Mouse (Mus musculus): ENCODE data around the gene Sdk1. TPM values are rescaled to one million over a fixed set of nuclear protein-coding genes. Genes with fewer than 3 reads are reported as not detected.

Gene Sdk1
- polyA plus RNA-seq, 1 experiment from 2014 or later = 1.9 TPM

DNA sequence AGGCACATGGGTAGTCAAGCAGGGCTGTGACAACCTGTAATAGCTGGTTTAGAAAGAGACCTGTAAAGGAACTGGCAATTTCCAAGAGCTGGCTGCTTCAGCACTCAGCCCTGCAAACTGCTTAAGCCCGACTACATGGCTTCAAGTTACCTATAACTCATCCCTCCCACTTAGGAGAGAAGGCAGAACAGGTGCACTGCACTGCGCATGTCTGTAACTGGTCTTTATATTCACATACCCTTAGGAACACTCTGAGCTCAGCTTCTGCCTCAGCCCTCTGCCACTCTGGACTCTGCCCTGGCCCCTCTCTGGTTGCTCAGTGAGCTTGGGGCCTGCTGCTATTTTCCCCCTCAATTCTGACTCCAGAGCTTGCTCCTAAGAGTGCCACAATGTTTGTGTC is 615.2 kb downstream of the Sdk1 start:
- H3K4me1 ChIP-seq = peaks cover 26% of the 10 kb centered on the region
- H3K9ac ChIP-seq = no peak overlapping the region
- H3K36me3 ChIP-seq = no peaks in the 10 kb centered on the region
- no peaks in the 10 kb centered on the region for H3K9me3 ChIP-seq
- no peaks in the 10 kb centered on the region for H3K27me3 ChIP-seq
- no peak overlapping the region for H3K27ac ChIP-seq
- WGBS = 65% methylated on average over 2 of the region's 2 CpGs
- no peak overlapping the region for H3K4me2 ChIP-seq
- ATAC-seq (ENCODE audit: insufficient number of reproducible peaks, insufficient read depth, low FRiP score, low TSS enrichment, low read depth) = no peak
- no peak overlapping the region for H3K4me3 ChIP-seq

GRCm38 (mm10) chr5:141857781-141858180 is 616.5 kb downstream of the Sdk1 start:
- Histone ChIP-seq H3K9ac (no peak overlapping the region), H3K36me3 (no peaks in the 10 kb centered on the region), H3K27me3 (no peaks in the 10 kb centered on the region), H3K9me3 (no peaks in the 10 kb centered on the region), H3K4me3 (no peak overlapping the region), H3K4me1 (peaks cover 17% of the 10 kb centered on the region), H3K4me2 (no peak overlapping the region), H3K27ac (no peak overlapping the region)
- WGBS = 87% methylated on average over 1 of the region's 1 CpGs
- no peak for ATAC-seq (ENCODE audit: insufficient number of reproducible peaks, insufficient read depth, low FRiP score, low TSS enrichment, low read depth)

GRCm38 (mm10) chr5:141858406-141859160 is 617.3 kb downstream of the Sdk1 start:
- Histone ChIP-seq H3K4me3 (no peak overlapping the region), H3K4me2 (no peak overlapping the region), H3K27me3 (no peaks in the 10 kb centered on the region), H3K9me3 (no peaks in the 10 kb centered on the region), H3K4me1 (peaks cover 12% of the 10 kb centered on the region), H3K36me3 (no peaks in the 10 kb centered on the region), H3K27ac (no peak overlapping the region), H3K9ac (no peak overlapping the region)
- ATAC-seq (ENCODE audit: insufficient number of reproducible peaks, insufficient read depth, low FRiP score, low TSS enrichment, low read depth) = no peak
- 13% methylated on average over 8 of the region's 8 CpGs for WGBS

- no peak overlapping the region for H3K9ac ChIP-seq
- no peak overlapping the region for H3K4me3 ChIP-seq
- ATAC-seq (ENCODE audit: insufficient number of reproducible peaks, insufficient read depth, low FRiP score, low TSS enrichment, low read depth) = no peak
- H3K4me2 ChIP-seq = no peak overlapping the region
- no peaks in the 10 kb centered on the region for H3K36me3 ChIP-seq
- peaks cover 5% of the 10 kb centered on the region; the same call in 1 of the 2 replicates for H3K27me3 ChIP-seq
- H3K9me3 ChIP-seq = no peaks in the 10 kb centered on the region
- WGBS = 74% methylated on average over 3 of the region's 3 CpGs
- H3K27ac ChIP-seq = no peak overlapping the region
- H3K4me1 ChIP-seq = no peaks in the 10 kb centered on the region
Measured at GRCm38 (mm10) chr5:141866042-141866441, 624.8 kb downstream of the Sdk1 start.

DNA sequence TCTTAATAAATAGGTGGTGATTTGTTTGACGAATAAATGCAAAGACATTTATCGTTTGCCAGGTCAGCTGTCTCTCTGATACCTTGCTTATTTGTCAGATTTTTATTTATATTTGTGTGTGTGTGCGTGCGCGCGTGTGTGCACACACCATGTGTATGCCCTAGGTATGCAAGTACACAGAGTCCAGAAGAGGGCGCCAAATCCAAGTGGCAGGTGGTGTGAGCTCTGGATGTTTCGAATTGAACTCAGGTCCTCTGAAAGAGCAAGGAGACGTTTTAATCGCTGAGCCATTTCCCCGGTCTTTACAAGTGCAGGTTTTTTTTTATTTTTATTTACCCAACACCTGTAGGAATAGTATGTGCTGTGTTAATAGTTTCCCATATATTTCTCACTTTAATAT is 632.5 kb downstream of the Sdk1 start:
- no peak for ATAC-seq (ENCODE audit: insufficient number of reproducible peaks, insufficient read depth, low FRiP score, low TSS enrichment, low read depth)
- Histone ChIP-seq H3K27ac (no peak overlapping the region), H3K27me3 (no peaks in the 10 kb centered on the region), H3K36me3 (no peaks in the 10 kb centered on the region), H3K4me1 (no peaks in the 10 kb centered on the region), H3K4me2 (no peak overlapping the region), H3K9ac (no peak overlapping the region), H3K9me3 (no peaks in the 10 kb centered on the region), H3K4me3 (no peak overlapping the region)
- WGBS = 94% methylated on average over 11 of the region's 11 CpGs

DNA sequence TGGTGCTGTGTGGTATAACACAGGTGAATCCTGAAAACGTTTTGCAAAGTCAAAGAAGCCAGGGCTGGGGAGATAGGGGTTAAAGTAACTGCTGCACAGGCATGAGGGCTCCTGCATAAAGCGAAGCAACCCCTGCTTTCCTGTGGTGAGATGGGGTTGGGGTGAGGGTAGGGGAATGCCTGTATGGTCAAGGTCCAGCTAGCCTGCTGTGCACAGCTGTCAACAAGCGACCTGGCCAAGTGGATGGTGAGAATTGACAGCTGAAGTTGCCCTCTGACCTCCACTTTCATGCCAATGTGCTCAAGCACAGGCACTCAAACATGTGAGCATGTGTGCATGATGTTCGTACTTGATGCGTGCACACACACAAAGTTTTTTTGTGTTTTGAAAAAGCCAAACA is 639.4 kb downstream of the Sdk1 start:
- Histone ChIP-seq H3K4me3 (no peak overlapping the region), H3K4me1 (peaks cover under 1% of the 10 kb centered on the region; the same call in 1 of the 2 replicates), H3K9ac (no peak overlapping the region), H3K4me2 (no peak overlapping the region), H3K27ac (no peak overlapping the region), H3K9me3 (no peaks in the 10 kb centered on the region), H3K27me3 (no peaks in the 10 kb centered on the region), H3K36me3 (no peaks in the 10 kb centered on the region)
- ATAC-seq (ENCODE audit: insufficient number of reproducible peaks, insufficient read depth, low FRiP score, low TSS enrichment, low read depth) = no peak
- 66% methylated on average over 5 of the region's 5 CpGs for WGBS

- H3K4me2 ChIP-seq = no peak overlapping the region
- WGBS = 47% methylated on average over 3 of the region's 3 CpGs
- H3K27ac ChIP-seq = no peak overlapping the region
- H3K27me3 ChIP-seq = no peaks in the 10 kb centered on the region
- no peaks in the 10 kb centered on the region for H3K9me3 ChIP-seq
- no peak overlapping the region for H3K4me3 ChIP-seq
- H3K9ac ChIP-seq = no peak overlapping the region
- H3K4me1 ChIP-seq = peaks cover 10% of the 10 kb centered on the region
- H3K36me3 ChIP-seq = no peaks in the 10 kb centered on the region
- no peak for ATAC-seq (ENCODE audit: insufficient number of reproducible peaks, insufficient read depth, low FRiP score, low TSS enrichment, low read depth)
Measured at GRCm38 (mm10) chr5:141884111-141884647, 642.9 kb downstream of the Sdk1 start.

DNA sequence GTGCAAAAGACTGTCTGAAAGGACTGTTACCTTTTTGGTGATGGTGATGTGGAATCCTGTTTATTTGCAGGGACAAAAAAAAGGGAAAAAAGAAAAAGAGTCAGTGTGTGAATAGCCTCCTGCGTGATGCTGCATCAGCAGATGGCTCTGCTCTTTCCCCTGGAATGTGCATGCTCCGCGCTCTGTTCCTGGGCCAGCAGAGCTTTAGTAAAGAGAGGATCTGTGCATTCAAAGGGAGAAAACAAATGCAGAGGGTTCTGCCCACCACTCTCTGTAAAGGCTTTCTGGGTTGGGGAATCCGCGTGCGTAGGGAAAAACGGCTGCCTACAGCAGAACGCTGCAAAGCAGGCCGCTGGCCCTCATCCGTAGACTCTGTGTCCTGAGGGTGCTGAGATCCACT is 644.7 kb downstream of the Sdk1 start:
- H3K36me3 ChIP-seq = no peaks in the 10 kb centered on the region
- H3K9ac ChIP-seq = no peak overlapping the region
- no peaks in the 10 kb centered on the region for H3K9me3 ChIP-seq
- no peak for ATAC-seq (ENCODE audit: insufficient number of reproducible peaks, insufficient read depth, low FRiP score, low TSS enrichment, low read depth)
- H3K27ac ChIP-seq = no peak overlapping the region
- H3K4me2 ChIP-seq = no peak overlapping the region
- H3K4me1 ChIP-seq = peaks cover 10% of the 10 kb centered on the region
- no peaks in the 10 kb centered on the region for H3K27me3 ChIP-seq
- H3K4me3 ChIP-seq = no peak overlapping the region
- 65% methylated on average over 10 of the region's 10 CpGs for WGBS

GRCm38 (mm10) chr5:141889766-141890165 is 648.5 kb downstream of the Sdk1 start:
- Histone ChIP-seq H3K9ac (no peak overlapping the region), H3K9me3 (no peaks in the 10 kb centered on the region), H3K36me3 (no peaks in the 10 kb centered on the region), H3K4me2 (no peak overlapping the region), H3K4me1 (peaks cover 10% of the 10 kb centered on the region; the same call in 1 of the 2 replicates), H3K4me3 (no peak overlapping the region), H3K27ac (no peak overlapping the region), H3K27me3 (no peaks in the 10 kb centered on the region)
- 73% methylated on average over 9 of the region's 9 CpGs for WGBS
- no peak for ATAC-seq (ENCODE audit: insufficient number of reproducible peaks, insufficient read depth, low FRiP score, low TSS enrichment, low read depth)

DNA sequence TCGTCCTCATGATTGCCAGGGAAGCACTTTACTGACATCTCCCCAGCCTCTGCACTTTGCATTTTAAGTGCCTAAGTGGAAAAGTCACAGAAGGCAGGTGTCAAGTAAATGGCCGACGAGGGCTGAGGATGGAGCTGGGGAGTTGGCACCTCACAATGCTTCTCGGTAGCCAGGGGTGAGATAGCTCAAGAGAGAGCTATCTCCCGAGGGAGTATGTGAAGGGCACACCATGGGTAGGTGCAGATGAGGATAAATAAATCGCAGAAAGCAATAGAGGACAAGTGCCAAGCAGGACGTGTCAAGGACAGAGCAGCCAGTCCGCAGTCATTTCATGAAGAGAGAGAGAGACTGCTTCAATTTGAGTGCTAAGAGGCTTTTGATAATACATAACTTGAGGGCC is 655.1 kb downstream of the Sdk1 start:
- Histone ChIP-seq H3K27me3 (no peaks in the 10 kb centered on the region), H3K4me1 (no peaks in the 10 kb centered on the region), H3K27ac (no peak overlapping the region), H3K4me2 (no peak overlapping the region), H3K9ac (no peak overlapping the region), H3K36me3 (no peaks in the 10 kb centered on the region), H3K4me3 (no peak overlapping the region), H3K9me3 (no peaks in the 10 kb centered on the region)
- 82% methylated on average over 8 of the region's 8 CpGs for WGBS
- ATAC-seq (ENCODE audit: insufficient number of reproducible peaks, insufficient read depth, low FRiP score, low TSS enrichment, low read depth) = no peak

DNA sequence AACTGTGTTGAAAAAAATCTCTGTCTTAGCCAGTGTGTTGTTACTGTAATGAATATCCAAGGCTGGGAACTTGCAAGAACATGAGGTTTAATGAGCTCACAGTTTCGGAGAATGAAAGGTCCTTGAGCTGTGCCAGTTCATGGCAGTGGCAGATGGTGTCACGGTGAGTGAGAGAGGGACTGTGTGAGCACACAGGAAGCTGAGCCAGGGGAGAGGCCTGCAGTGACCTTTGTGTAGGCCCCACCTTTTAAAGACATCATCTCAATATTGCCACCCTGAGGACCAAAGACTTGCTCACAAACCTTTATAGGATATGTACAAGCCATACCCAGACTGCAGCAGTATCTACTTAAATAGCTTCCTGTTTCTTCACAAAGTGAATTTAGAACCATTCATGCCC is 656.2 kb downstream of the Sdk1 start:
- 56% methylated on average over 2 of the region's 2 CpGs for WGBS
- no peak overlapping the region for H3K9ac ChIP-seq
- H3K36me3 ChIP-seq = no peaks in the 10 kb centered on the region
- no peaks in the 10 kb centered on the region for H3K27me3 ChIP-seq
- peaks cover under 1% of the 10 kb centered on the region; the same call in 1 of the 2 replicates for H3K4me1 ChIP-seq
- no peak overlapping the region for H3K4me2 ChIP-seq
- H3K27ac ChIP-seq = no peak overlapping the region
- H3K4me3 ChIP-seq = no peak overlapping the region
- no peaks in the 10 kb centered on the region for H3K9me3 ChIP-seq
- ATAC-seq (ENCODE audit: insufficient number of reproducible peaks, insufficient read depth, low FRiP score, low TSS enrichment, low read depth) = no peak

DNA sequence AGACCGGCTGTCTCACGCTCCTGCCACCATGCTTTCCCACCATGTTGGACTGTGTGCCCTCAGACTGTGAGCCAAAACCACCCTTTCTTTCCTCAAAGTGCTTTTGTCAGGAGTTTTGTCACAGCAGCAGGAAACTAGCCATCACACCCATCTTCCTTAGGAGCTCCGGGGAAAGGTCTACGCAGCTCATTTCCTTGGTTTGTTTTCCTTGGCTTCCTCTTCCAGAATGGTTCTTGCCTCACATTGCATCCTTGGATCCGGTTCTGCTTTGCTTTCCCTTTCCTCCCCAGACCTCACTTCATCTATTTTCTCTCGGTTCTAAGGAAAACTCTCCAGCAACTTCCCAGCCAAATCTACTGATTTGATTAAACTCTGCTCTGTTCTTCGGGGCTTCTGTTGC is 658.5 kb downstream of the Sdk1 start:
- no peaks in the 10 kb centered on the region for H3K27me3 ChIP-seq
- ATAC-seq (ENCODE audit: insufficient number of reproducible peaks, insufficient read depth, low FRiP score, low TSS enrichment, low read depth) = no peak
- no peak overlapping the region for H3K27ac ChIP-seq
- WGBS = 80% methylated on average over 7 of the region's 7 CpGs
- no peaks in the 10 kb centered on the region for H3K36me3 ChIP-seq
- H3K4me1 ChIP-seq = peaks cover 3% of the 10 kb centered on the region; the same call in 1 of the 2 replicates
- no peak overlapping the region for H3K4me2 ChIP-seq
- H3K4me3 ChIP-seq = no peak overlapping the region
- no peak overlapping the region for H3K9ac ChIP-seq
- H3K9me3 ChIP-seq = no peaks in the 10 kb centered on the region

All from embryonic facial prominence, embryonic 13.5 days (tissue).